Mouse (Mus musculus) kidney, adult 2 months (tissue): ENCODE data around the gene Krr1.

Source experiments
- CTCF ChIP-seq: fragments of 200-500 bp; conservative IDR thresholded peaks from 2 replicates; pipeline ENCODE4 v1.5.1; 2011; ENCODE audit warnings: low read depth, mild to moderate bottlenecking, control low read depth, low read length, moderate library complexity, mixed read lengths; ENCODE audit not compliant: insufficient read depth, insufficient read length
- POLR2A ChIP-seq: fragments of 200-500 bp; IDR thresholded peaks from one replicate; pipeline ENCODE4 v1.6.1; 2011; ENCODE audit warnings: low read depth, low read length, control low read depth

DNA sequence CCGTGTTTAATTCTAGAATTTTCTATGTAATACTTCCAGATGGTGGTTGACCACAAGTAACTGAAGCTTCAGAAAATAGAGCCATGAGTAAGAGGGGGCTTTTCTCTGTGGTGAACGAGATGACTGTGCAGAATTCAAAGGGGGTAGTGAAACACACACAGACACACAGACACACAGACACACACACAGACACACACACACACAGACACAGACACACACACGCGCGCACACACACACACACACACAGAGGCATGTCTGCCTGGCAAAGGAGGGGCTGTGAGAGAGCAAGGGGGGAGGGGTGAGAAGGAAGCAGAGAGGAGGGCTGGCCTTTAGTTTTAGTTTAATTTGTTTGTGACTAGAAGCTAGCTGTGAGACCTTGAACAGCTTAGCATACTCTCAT lies 28.1 kb downstream of the Krr1 start:
- TF ChIP-seq CTCF: no peak
- no peak for TF ChIP-seq POLR2A
